Mouse (Mus musculus) CH12.LX (cell line): ENCODE data around the gene Mfap3.

Experiments used
- CTCF ChIP-seq, 2 experiments: IDR thresholded peaks in 1 of 2; conservative IDR thresholded peaks in 1 of 2; 2 replicates each; pipeline ENCODE4 v1.5.1; 2011 to 2012; ENCODE audit warnings: low read depth in 2 of 2, low read length in 2 of 2, improper control_type of control experiment in 1 of 2, inconsistent platforms in 1 of 2, mild to moderate bottlenecking in 1 of 2, moderate library complexity in 1 of 2
- EP300 ChIP-seq: IDR thresholded peaks from 2 replicates; pipeline ENCODE4 v1.6.1; 2011; ENCODE audit warnings: low read length, improper control_type of control experiment
- NELFE ChIP-seq: IDR thresholded peaks from 2 replicates; pipeline ENCODE4 v1.6.1; 2011; ENCODE audit warnings: low read depth, low read length, improper control_type of control experiment
- POLR2A ChIP-seq: IDR thresholded peaks from 2 replicates; pipeline ENCODE4 v1.6.1; 2011; ENCODE audit warnings: low read depth, mild to moderate bottlenecking, improper control_type of control experiment, low read length
- RCOR1 ChIP-seq: conservative IDR thresholded peaks from 2 replicates; pipeline ENCODE4 v1.6.1; 2012; ENCODE audit warnings: low read depth, mild to moderate bottlenecking, inconsistent platforms, low read length, improper control_type of control experiment

- TF ChIP-seq CTCF (conservative IDR thresholded peaks at IDR 0.05 in 1 of 2, IDR thresholded peaks at IDR 0.05 in 1 of 2; ENCODE audit: low read depth in 2 of 2, low read length in 2 of 2) (no peak), RCOR1 (no peak), POLR2A (no peak), NELFE (no peak), EP300 (no peak)
Observed at GRCm38 (mm10) chr11:57470979-57471378, 47.5 kb upstream of the Mfap3 start.
